Mouse (Mus musculus) brain, embryonic 14.5 days (tissue): Measurements from ENCODE around the gene Bmp8b. TPM values are rescaled to one million over a fixed set of nuclear protein-coding genes. Genes with fewer than 3 reads are reported as not detected.
A peak's percentile ranks its signal among the peaks of the same experiment; 100 is the strongest.
"Not testable (repeated sequence)": the region's sequence is repeated elsewhere in the genome, so short reads cannot be mapped to it uniquely, and the experiment has no call there.

Experiments used
- DNase-seq: peaks from one replicate; pipeline ENCODE4 v3.0.0-alpha.2; 2011; ENCODE audit warnings: low read depth
- CTCF ChIP-seq: fragments of 200-500 bp; IDR thresholded peaks from 2 replicates; pipeline ENCODE4 v1.5.1; 2012; ENCODE audit warnings: inconsistent platforms, mild to moderate bottlenecking, moderate library complexity, borderline replicate concordance; ENCODE audit not compliant: insufficient read depth, insufficient read length; ENCODE audit errors: extremely low read depth
- POLR2A ChIP-seq: fragments of 200-500 bp; IDR thresholded peaks from 2 replicates; pipeline ENCODE4 v1.6.1; 2012; ENCODE audit warnings: mild to moderate bottlenecking, inconsistent platforms, borderline replicate concordance; ENCODE audit not compliant: poor library complexity, insufficient read depth, insufficient read length, severe bottlenecking; ENCODE audit errors: extremely low read depth
- polyA plus RNA-seq: library from polyadenylated mRNA; depleted of rRNA; stranded (reverse); fragments of >200 nt; gene quantifications from 2 replicates; pipeline ENCODE4 v1.2.3, GENCODE M21; 2012; rRNA removed

The Bmp8b gene
- polyA plus RNA-seq, 1 experiment, result 0.75 TPM

- no peak for DNase-seq
- TF ChIP-seq CTCF (no peak), POLR2A (no peak)
Measured at GRCm38 (mm10) chr4:123155840-123156239, 50.9 kb downstream of the Bmp8b start.

DNA sequence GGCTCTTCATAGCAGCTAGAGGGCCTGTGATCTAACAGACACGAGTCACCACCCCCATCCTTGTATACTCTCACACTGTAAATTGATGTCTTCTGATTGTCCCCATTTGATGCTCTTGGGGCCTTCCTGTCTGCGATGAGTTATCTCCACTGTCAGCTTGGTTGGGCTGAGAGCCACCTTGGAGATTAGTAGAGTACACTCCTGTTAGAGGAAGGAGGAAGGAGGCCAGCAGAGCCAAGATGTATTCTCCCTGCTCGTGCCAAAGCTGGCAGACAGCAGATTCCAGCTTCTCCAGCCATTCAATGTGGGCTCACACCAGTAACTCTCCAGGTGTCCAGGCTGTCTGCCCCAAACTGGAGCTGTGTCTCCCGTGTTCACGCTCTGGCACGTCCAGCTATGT lies 55.6 kb downstream of the Bmp8b start:
- TF ChIP-seq CTCF, result no peak
- TF ChIP-seq POLR2A, result no peak
- no peak for DNase-seq

DNA sequence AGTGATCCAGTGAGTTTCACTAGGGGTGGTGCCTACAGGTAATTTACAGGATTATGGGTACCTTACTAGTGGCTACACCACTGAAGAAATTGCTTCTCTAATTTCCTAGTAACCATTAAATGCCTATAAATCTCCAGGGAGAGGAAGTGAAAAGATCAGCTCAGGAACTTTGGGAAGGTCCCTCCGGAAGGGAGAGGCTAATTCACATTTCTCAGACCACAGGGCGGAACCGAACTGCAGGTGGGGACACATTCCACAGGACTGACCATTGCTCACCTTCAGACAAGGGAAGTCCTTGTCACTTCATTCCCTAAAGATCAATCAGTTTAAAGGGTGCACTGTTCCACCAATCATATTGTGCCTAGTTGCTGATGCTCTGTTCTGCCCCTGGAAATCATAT lies 56.3 kb downstream of the Bmp8b start:
- DNase-seq, result not testable (repeated sequence)

GRCm38 (mm10) chr4:123162305-123162917 lies 57.4 kb downstream of the Bmp8b start:
- peak; percentile 62 for DNase-seq
- no peak for TF ChIP-seq POLR2A
- no peak for TF ChIP-seq CTCF

- TF ChIP-seq CTCF (no peak), POLR2A (no peak)
- DNase-seq, result no peak
Measured at GRCm38 (mm10) chr4:123164157-123164556, 59.2 kb downstream of the Bmp8b start.

DNA sequence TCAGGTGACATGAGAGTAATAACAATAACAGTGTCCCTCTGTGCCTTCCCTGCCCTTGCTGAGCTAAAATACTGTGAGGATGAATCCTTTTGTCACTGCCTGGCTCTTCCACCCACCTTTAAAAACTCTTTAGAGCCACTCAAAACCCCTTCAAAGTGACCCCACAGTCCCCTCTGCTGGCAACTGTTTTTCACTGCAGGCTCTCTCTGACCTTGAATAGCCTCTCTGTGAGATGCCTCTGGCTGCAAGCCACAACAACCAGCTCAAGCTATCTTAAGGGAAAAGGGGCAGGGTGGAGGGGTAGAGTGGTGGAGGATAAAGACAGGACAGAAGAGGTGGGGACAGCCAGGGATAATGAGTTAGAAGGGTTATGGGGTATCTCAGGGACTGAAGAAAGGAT lies 66.8 kb downstream of the Bmp8b start:
- no peak for TF ChIP-seq POLR2A
- no peak for TF ChIP-seq CTCF
- no peak for DNase-seq

Other genes starting within 250 kb of the Bmp8b start
- gene Cap1, start 219.1 kb upstream of the Bmp8b start, polyA plus RNA-seq, result 62.8 and 106 TPM in 2 replicates
- gene Mfsd2a, start 144.0 kb upstream of the Bmp8b start, polyA plus RNA-seq, result 44.7 and 51.8 TPM in 2 replicates
- gene Mycl, start 109.5 kb upstream of the Bmp8b start, polyA plus RNA-seq, result 85.4 and 95.3 TPM in 2 replicates
- gene Trit1, start 88.6 kb upstream of the Bmp8b start, polyA plus RNA-seq, result 19.5 and 20.4 TPM in 2 replicates
- 0.33 and 0.59 TPM in 2 replicates for gene Oxct2b, start 11.1 kb downstream of the Bmp8b start, polyA plus RNA-seq
- 34.8 and 40.2 TPM in 2 replicates for gene Ppie, start 34.8 kb downstream of the Bmp8b start, polyA plus RNA-seq
- 12.2 and 16.5 TPM in 2 replicates for gene Hpcal4, start 78.1 kb downstream of the Bmp8b start, polyA plus RNA-seq
- 0.22 TPM in 1 of 2 replicates, not detected in the other for gene Nt5c1a, start 96.3 kb downstream of the Bmp8b start, polyA plus RNA-seq
- 3.4 and 7.5 TPM in 2 replicates for gene Heyl, start 128.4 kb downstream of the Bmp8b start, polyA plus RNA-seq
- 79.9 and 85.0 TPM in 2 replicates for gene Pabpc4, start 157.2 kb downstream of the Bmp8b start, polyA plus RNA-seq
- gene Oxct2a, start 218.5 kb downstream of the Bmp8b start, polyA plus RNA-seq, result 0.04 and 0.09 TPM in 2 replicates
- gene Bmp8a, start 238.1 kb downstream of the Bmp8b start, polyA plus RNA-seq, result 0.15 and 0.25 TPM in 2 replicates